Mouse (Mus musculus): ENCODE measurements around the gene Tcf21.

Tcf21 gene

GRCm38 (mm10) chr10:22815461-22816236 lies 4.3 kb downstream of the Tcf21 start:
- no peak for DNase-seq

GRCm38 (mm10) chr10:22814771-22815170 lies 5.2 kb downstream of the Tcf21 start:
- no peak for DNase-seq

- no peak for DNase-seq
These were observed 5.7 kb downstream of the Tcf21 start for GRCm38 (mm10) chr10:22814294-22814693.

GRCm38 (mm10) chr10:22813317-22813960 lies 6.5 kb downstream of the Tcf21 start:
- DNase-seq, result no peak

- no peak for DNase-seq
These were observed 8.1 kb downstream of the Tcf21 start for GRCm38 (mm10) chr10:22811921-22812320.

- no peak for DNase-seq
These were observed 37.3 kb downstream of the Tcf21 start for GRCm38 (mm10) chr10:22782684-22783083.

- DNase-seq, result peak; percentile 8
These were observed 38.5 kb downstream of the Tcf21 start for GRCm38 (mm10) chr10:22781466-22781865.

- no peak for DNase-seq
These were observed 42.0 kb downstream of the Tcf21 start for GRCm38 (mm10) chr10:22777939-22778338.

GRCm38 (mm10) chr10:22776007-22776698 lies 43.8 kb downstream of the Tcf21 start:
- peak; percentile 16 for DNase-seq

- no peak for DNase-seq
These were observed 44.5 kb downstream of the Tcf21 start for GRCm38 (mm10) chr10:22775456-22775855.

- DNase-seq, result no peak
These were observed 45.3 kb downstream of the Tcf21 start for GRCm38 (mm10) chr10:22774626-22775025.

Data from thymus, postnatal 25 days (tissue).